Mouse (Mus musculus) urinary bladder, postnatal 36 days (tissue): ENCODE measurements around the gene Prkci.

Experiments
- DNase-seq, 2 experiments: peaks; one replicate each; pipeline ENCODE4 v3.0.0; 2022; ENCODE audit warnings: low spot score in 2 of 2, mixed read lengths in 1 of 2

Prkci gene

GRCm38 (mm10) chr3:31083507-31084245 lies 88.1 kb downstream of the Prkci start:
- DNase-seq, result peak; percentile 43 to 62

- DNase-seq, result no peak
Observed at GRCm38 (mm10) chr3:31085000-31085399, 89.5 kb downstream of the Prkci start.

GRCm38 (mm10) chr3:31088789-31089775 lies 93.5 kb downstream of the Prkci start:
- DNase-seq, result no peak

GRCm38 (mm10) chr3:31089956-31090355 lies 94.4 kb downstream of the Prkci start:
- no peak for DNase-seq

GRCm38 (mm10) chr3:31093196-31093595 lies 97.6 kb downstream of the Prkci start:
- DNase-seq, result no peak

- peak; percentile 61 to 63 for DNase-seq
Observed at GRCm38 (mm10) chr3:31093627-31094351, 98.2 kb downstream of the Prkci start.

- peak; percentile 89 to 92 for DNase-seq
Observed at GRCm38 (mm10) chr3:31094531-31095178, 99.1 kb downstream of the Prkci start, which contains the start of gene Skil. TSS of gene Skil (plus strand) at chr3:31095058.

GRCm38 (mm10) chr3:31095179-31095490 lies 99.6 kb downstream of the Prkci start:
- DNase-seq, result no peak

GRCm38 (mm10) chr3:31095491-31096154 lies 100.1 kb downstream of the Prkci start:
- peak; percentile 31 to 40 for DNase-seq

- DNase-seq, result no peak
Observed at GRCm38 (mm10) chr3:31096155-31097101, 100.9 kb downstream of the Prkci start.

GRCm38 (mm10) chr3:31097102-31097720 lies 101.7 kb downstream of the Prkci start:
- DNase-seq, result no peak

GRCm38 (mm10) chr3:31097976-31098375 lies 102.4 kb downstream of the Prkci start:
- DNase-seq, result no peak

- DNase-seq, result no peak
Observed at GRCm38 (mm10) chr3:31098556-31098955, 103.0 kb downstream of the Prkci start.

GRCm38 (mm10) chr3:31100026-31100425 lies 104.5 kb downstream of the Prkci start:
- DNase-seq, result no peak

- no peak for DNase-seq
Observed at GRCm38 (mm10) chr3:31100802-31101201, 105.3 kb downstream of the Prkci start.
